Mouse (Mus musculus) bone marrow macrophage, adult 2 months (primary cell): ENCODE measurements around the gene Dhx40.

Experiments used
- CTCF ChIP-seq: IDR thresholded peaks from 2 replicates; pipeline ENCODE4 v1.5.1; 2012; ENCODE audit warnings: low read depth, mild to moderate bottlenecking, low read length, moderate library complexity
- POLR2A ChIP-seq: IDR thresholded peaks from 2 replicates; pipeline ENCODE4 v1.6.1; 2012; ENCODE audit warnings: mild to moderate bottlenecking, low read depth, low read length, borderline replicate concordance

DNA sequence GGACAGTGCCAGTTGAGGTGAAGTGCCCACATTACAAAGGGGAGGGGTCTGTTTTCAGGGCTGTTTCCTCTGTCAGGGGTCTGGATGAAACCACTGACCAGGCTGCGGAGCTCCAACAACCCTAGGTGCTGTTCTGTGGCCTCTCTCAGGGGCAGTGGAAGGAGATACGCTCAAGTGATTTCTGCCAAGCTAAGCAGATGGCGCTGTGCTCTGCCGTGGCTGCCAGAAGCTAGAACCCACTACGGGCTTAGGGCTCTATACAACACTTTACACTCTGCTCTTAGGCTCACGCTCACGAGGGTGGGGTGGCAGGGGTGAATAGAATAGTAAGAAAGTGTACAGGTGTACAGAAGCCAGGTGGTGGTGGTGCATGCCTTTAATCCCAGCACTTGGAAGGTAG lies 26.5 kb upstream of the Dhx40 start:
- TF ChIP-seq CTCF (no peak), POLR2A (no peak)
